Mouse (Mus musculus): ENCODE results near the gene Cyp8b1.

DNA sequence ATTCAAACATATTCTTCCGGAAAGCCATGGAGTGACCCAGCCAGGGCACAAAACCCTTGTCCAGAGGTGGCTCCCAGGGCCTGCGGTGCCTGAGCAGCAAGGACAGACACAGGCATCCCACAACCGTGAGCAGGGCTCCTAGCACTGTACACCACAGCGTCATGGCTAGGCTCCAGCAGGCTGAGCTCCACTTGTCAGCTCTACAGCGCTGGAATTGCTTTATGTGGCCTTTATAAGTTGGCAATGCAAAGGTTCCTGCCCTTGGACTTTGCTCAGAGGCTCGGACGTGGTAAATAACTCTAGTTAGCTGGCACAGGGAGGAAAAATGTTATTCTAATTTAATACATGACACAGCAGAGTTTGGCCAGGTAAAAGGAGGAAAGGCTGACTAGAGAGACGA lies at the start of gene Cyp8b1:
- TF ChIP-seq HCFC1 (IDR thresholded peaks at IDR 0.05; ENCODE audit: borderline replicate concordance, insufficient read depth, low read length): no peak
- no peak for TF ChIP-seq ZNF384 (IDR thresholded peaks at IDR 0.05; ENCODE audit: low read depth, low read length)
- TF ChIP-seq MAFK (IDR thresholded peaks at IDR 0.05; ENCODE audit: insufficient read depth, low read depth, low read length): no peak
- TF ChIP-seq CHD2 (IDR thresholded peaks at IDR 0.05; ENCODE audit: low read depth, low read length): no peak
- TF ChIP-seq ZC3H11A (IDR thresholded peaks at IDR 0.05; ENCODE audit: borderline replicate concordance, low read depth, low read length): no peak

All from ES-E14 (cell line).